Mouse (Mus musculus) left cerebral cortex, adult 11 months (tissue): ENCODE data around the gene Tigar.

ENCODE experiments used
- DNase-seq: peaks from one replicate; pipeline ENCODE4 v3.0.0; 2022; ENCODE audit warnings: low spot score

Gene Tigar

DNA sequence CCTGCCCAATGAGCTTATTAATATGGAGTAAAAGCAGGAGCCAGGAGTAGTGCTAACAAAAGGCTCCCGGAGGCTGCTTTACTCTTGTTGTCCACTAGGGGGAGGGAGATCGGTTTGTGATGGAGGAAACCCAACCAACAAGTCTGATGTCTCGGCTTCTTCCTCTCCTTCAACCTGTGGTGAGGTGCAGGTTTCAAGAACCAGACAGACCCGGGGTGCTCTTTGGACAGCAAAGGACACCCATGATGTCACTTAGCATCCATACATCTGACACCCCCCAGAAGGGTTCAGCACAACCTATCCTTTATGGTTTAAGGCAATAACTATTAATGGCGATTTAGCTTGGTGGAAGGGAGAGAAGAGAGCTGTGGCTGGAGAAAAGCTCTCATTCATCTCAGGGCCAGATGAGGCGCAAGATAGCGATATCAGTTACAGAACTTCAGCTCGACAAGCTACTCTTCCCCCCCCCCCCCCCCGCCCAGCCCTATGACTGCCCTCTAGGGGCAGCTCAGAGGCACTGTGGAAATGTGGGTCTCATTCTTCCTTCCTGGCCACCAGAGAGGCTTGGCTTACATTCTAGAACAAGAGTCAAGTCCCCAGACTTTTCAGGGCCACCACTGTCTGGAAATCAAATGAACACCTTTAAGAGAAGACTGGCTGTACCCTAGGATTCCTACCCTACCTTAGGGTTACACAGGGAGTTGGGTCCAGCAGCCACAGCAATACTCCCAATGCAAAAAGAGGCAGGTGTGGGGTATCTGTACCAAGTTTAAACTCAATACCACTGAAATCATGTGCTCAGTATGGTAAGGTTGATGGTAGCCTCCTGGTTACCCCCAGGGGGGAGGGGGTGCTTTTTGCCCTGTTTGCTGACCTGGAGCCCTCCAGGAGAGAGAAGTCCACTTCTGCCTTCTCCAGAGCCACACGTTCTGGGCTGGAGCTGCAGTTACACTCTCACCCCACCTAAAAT is 33.1 kb upstream of the Tigar start:
- DNase-seq: no peak

DNA sequence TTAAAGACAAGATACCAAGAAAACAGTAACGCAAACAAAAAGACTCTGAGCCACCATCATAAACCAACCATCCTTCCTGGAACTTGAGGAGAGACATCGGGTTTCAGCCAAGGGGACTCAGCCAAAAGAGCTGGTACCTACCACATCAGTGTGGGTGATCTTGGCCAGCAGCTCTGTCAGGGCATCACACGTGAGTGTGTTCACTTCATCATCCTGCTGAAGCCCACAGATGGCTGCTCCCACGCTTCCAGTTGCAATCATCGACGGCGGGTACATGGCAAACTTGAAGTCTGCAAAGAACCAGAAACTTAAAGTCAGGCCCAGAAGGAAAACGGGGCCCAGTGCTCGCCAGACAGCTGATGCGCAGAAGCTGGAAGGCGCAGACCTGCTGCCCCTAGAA is 29.6 kb upstream of the Tigar start:
- DNase-seq: no peak

DNA sequence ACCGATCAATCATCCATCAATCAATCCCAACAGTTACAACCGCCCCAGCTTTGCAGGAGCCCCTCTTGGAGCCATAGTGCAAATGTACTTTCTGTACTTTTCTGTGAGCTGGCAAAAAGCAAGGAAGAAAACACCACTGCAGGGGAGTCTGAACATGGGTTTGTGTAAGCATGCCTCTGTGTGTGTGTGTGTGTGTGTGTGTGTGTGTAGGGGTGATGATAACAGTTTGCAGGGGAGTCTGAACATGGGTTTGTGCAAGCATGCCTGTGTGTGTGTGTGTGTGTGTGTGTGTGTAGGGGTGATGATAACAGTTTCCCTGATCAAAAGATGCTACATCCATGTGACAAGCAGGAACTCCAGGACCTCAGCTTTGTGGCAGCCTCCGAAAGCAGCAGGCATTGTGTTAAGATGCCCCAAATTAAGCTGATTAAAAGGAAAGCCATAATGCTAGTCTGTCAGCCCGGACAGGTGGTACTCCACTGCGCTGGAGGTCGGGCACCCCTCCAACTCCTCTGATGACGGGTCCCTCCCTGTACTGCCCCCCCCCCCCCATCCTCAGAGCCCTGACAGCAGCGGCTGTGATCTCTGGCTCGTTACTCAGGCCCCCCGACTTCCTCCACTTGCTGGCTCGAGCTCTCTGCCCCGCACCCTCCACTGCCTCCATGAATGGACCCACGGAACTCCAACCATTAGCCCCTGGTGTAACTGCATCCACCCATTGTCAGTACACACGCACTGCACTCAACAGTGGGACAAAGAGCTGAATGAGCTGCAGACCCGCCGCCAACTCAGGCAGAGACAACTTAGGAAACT is 24.3 kb upstream of the Tigar start:
- no peak for DNase-seq

DNA sequence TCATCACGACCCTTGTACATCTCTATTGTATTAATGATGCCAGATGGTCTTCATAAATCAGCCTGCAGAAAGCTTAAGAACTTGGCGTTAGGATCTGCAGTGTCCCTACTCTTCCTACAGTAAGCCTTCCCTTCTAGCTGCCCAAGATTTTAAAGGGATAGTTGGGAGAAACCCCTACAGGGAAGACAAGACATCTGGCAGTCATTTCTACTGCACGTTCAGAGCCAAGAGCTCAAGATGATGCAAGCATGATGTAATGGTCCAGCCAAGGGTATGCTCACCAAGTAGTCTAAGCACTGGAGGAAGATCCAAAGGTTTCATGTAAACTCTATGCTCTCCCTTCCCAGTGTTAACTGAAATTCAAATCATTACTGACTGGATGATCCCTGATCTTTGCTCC is 23.4 kb upstream of the Tigar start:
- no peak for DNase-seq

DNA sequence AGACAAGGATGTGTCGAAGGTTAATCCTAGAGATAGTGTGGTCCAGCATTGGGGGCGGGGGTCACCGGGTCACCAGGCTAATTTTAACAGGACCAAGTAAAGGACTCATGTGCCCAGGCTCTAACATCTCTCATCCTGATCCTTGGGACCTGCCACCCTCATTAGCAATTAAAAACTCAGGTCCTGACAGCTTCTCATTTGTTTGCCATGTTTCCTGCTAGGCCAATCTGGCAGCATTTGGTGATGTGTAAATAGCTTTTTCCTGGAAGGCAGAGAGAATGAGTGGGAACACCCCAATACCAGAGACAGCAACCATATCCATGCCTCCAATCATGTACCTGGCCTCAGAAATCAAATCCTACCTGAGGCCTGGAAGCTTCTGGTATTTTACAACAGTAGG is 22.6 kb upstream of the Tigar start:
- no peak for DNase-seq

DNA sequence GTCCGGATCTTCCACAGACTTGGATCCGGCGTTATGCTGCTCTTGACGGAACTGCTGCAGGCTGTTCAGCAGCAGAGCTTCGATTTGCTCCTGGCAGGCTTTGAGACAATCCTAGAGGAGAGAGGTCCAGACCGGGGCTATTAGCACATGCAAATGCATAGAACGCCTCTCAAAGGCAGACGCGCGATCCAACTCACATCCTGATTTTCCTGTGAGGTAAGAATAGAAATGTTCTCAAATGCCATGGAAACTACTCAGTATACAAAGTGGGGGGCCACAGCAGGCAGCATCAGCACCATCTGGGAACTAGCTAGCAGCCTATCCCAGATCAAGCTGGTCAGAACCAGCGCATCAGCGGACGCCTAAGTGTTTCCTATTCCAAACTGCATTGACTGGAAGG is 21.0 kb upstream of the Tigar start:
- DNase-seq: no peak

DNA sequence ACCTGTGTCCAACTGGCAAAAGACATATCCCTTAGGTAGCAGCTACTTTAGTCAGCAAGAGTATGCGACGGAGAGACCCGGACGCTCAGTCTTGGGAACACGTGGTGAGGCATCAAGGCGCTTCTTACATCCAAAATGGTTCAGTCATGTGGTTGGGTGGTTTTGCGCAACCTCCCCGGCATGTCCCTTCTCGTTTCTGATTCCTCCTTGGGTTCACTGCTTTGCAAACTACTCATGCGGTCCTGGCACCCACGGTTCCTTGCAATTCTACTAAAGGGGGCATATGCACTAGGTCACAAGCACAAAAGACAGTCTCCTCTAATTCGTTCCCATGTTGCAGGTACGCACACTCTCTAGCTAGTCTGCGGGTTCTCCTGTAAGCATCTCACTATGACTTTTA is 20.3 kb upstream of the Tigar start:
- DNase-seq: no peak

DNA sequence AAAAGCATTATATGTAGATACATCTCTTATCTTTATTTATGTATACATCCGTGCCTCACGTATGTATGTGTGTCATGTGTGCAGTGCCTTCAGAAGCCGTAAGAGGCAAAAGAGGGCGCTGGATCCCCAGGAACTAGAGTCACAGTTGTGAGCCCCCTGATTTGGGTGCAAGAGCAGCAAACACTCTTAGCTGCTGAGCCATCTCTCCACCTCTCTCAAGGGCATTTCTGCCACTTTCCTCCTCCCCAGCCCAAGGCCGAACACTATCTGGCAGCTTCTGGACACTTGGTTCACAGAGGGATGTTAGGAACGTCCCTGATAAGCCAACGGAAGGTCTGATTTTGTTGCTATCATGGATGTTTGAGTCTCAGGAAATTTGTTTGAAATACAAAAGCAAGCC is 14.1 kb upstream of the Tigar start:
- no peak for DNase-seq

DNA sequence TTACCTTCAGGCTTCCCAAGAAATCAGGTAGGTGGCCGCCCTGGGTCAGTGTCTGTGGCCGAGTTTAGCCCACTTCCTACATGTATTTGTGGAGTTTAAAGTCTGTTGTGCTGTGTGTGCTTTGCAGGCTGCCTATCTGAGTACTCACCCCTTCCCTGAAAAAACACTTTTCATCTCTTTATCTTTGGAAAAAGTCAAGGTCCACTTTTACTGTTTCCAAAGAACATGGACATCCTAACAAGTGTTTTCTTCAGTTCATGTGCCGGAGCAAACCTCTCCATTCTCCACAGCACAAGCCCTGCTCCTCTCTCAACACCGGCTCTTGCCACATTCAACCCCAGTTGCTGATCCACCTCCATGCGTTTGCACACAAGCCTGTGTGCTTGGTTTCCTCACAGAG is 13.6 kb upstream of the Tigar start:
- DNase-seq: no peak

DNA sequence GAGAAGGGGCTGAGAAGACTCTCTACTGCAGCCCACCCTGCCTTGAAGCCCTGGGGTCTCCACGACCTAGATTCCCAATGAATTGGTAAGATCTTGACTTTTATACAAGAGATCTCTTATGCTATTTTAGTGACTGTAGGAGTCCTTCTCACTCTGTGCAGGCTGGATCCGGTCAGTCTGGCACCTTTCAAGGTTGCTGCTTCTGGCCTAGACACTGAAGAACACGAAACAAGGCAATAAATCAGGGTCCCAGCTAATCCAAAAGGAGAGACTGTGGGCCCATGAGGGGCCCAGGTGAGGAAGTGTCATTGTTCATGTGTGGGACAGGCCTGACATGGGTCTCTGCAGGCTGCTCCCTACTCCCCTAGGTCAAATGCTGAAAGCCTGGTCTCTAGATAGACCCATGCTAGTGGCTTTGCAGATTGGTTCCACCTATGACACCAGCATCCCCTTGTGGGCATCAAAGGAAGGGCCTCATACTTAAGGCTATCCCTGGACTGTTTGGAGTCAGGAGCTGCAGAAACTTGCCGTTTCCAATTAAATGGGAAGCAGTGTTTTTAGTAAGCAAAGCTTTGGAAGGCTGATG is 13.0 kb upstream of the Tigar start:
- DNase-seq: no peak

DNA sequence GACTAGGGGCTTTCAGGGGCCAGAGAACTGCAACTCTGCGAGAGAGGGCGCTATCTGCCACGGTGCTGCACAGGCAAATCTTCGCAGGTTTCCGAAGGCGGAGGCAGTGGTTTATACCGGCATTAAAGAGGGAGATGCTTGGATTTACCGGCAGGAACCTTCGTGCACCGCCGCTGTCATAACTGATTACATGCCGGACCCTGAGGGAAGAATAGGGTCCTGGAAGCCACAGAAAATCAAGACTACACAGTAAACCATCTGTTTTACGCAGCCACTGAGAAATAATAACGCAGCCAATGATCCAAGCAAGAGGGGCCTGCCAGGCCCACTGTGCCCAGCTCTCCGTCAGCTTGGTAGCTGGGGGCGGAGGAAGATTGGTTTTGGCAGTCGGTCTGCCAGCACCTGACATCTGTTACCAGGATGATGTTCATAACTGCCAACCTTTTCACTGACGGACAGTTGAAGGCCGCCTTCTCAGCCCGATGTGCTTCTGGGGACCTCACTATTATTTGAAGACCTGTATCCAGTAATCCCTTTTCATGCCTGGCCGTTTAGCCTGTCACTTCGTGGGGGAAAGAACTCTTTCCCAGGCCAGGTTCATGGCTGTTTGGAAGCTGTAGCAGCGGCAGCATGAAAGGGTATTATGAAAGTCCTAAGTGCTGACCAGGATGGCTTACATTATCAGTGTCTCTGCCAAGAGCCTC is 5.5 kb upstream of the Tigar start:
- DNase-seq: no peak

DNA sequence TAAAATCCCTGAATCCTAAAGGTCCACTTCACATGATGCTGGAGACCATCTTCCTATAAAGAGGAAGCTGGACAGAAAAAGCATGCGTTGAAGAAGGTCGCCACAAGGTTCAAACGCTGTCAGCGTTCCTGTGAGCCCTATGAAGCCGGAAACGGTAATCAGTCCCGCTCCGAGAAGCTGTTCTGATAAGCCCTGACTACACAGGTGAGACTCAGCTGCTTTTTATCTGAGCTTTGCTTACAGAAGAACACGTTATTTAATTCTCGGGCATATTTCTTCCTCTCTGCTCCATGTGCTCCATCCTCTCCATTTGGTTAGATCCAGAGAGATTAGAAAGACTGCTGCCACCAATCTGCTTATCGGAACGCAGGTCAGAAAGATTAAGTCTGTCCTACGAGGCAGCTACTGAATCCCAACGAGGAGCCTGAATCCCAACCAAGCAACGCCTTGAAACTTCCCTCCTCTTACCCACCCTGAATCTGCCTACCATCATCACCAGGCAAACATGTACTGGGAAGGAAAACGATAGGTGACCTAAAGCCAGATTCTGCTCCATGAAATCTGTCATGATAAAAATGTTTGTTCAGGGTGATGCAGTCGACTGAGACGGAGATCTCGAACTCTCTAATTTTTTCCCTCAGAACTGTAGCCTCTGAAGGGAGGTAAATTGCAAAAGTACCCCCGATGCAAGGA is 843 bp downstream of the Tigar start:
- DNase-seq: no peak

DNA sequence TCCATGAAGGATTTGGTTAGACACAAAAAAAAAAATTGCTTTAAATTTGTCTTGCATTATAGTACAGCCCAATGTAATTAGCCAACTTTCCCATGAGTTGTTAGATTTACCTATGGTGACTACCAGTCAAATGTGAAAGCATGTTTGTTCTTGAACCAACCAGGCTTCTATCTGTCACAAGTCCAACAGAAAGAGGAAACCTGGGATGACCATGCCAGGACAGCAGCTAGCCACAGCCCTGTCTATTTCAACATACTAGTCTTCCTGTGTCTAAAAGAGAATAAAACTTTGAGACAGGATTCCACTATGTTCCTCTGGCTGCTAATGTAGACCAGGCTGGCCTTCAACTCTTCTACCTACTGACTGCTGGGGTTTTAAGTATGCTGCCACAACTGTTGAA is 1.9 kb downstream of the Tigar start:
- DNase-seq: no peak

DNA sequence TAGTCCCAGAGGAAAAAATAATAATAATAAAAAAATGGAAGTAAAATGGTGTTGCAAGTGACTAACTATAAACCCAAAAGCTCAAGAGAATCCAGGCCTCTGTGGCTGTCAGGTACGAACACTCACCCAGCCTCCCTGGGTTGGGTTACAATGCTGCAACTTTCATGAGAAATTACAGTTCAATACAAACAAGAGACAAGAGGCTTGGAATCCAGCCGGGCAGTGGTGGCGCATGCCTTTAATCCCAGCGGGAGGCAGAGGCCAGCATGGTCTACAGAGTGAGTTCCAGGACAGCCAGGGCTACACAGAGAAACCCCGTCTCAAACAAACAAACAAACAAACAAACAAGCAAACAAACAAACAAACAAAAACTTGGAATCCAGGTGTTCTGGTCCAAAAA is 2.6 kb downstream of the Tigar start:
- no peak for DNase-seq

DNA sequence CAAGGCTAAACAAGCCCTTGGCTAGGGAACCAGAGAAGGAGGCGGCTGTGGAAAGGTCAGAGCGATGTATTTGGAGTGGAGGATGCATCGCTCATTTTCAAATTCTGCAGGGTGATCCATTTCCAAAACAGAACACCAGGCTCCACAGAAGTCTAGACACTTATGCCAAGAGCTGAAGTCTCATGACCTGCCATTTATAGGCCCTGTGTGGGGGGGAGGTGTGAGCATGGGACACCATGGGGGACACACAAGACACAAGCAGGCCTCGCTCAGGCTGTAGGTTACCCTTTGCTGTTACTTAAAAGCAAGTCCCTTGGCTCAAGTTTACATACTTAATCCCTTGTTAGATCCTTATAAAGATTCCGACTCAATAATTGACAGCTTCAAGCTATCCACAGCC is 3.2 kb downstream of the Tigar start:
- no peak for DNase-seq

DNA sequence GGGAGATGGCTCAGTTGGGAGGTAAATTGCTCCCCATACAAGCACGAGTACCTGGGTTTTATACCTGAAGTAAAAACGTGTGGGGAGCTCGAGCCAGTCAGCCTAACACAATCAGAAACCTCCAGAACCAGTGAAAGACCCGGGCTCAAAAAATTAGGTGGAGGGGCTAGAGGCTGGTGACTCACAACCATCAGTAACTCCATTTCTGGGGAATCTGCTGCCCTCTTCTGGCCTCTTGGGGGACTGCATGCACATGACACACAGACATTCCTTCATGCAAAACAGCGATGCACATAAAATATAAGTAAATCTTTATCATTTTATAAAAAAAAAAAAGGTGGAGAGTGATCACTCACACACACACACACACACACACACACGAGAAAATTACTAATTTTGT is 4.2 kb downstream of the Tigar start:
- no peak for DNase-seq

DNA sequence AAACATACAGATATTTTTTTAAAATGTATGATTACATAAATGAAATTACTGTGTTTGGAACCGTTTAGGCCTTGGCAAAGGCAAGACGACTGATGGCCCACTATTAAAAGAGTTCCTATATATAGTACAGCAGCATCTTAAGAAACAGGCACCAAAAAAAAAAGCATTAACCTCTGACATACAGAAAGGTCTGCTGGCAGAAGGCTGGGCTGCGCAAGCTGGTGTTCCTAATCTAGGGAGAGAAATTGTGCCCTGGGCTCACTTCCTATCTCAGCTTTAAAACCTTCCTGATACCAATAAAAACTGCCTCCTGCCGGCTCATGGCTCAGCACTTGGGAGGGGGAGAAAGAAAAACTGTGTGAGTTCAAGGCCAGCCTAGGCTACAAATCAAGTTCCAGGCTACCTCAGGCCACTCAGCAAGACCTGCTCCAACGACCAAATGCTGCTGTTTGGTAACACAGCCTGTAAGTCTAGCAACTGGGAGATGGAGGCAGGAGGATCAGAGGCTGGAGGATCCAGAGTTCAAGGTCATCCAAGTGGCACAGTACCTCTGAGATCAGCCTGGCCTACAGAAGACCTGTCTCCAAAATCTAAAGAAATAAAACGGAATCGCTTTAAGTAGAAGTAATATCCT is 4.8 kb downstream of the Tigar start:
- DNase-seq: no peak

DNA sequence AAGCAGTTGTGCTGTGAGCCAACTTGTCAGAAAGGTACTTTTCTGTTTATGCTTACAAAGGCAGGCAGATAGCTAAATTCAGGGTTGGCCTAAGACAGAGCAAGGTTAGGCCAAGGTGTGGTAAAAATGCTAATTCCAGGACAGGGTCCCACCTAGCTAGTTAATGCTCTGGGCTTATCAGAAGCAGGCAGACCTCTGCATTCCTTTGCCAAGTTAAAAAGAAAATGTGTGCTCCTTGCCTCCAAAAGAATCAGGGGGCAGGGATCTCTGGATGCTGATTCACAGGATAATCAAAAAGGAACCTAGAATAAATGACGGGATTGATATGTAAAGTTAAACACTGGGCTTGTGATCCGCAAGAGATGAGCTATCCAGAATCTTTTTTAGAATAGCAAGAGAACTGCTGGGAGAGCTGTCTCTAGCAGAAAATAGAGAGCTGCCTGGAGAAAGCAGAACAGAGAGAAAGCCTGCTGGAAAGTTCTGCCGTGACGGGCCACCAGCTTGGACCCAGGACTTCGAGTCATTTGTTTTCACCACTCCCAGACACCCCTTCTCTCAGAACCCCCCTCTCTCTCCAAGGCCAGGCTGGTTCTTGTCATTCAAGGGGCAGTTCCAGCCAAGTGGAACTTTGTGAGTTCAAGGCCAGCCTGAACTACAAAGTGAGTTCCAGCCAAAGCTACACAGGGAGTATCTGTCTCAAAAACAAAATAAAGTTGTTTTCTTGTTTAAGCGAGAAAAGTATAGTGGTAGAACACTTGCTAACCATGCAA is 5.7 kb downstream of the Tigar start:
- DNase-seq: no peak

DNA sequence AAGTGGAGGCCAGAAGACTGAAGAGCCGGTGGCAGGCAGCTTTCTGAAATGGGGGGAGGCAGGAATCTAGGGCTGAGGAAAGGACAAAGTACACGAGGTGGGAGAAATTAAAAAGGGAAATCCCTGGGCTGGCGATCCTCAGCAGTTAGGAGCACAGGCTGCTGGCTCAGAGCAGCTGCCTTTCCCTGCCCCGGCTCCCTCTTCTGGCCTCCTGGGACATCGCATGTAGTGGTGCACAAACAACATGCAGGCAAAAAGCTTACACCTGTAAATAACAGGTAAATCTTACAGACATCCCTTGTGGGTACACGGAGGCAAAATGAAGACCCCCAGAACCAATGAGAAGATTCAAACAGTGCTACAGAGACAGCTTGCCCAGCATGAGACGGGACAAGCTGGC is 14.8 kb downstream of the Tigar start:
- no peak for DNase-seq

DNA sequence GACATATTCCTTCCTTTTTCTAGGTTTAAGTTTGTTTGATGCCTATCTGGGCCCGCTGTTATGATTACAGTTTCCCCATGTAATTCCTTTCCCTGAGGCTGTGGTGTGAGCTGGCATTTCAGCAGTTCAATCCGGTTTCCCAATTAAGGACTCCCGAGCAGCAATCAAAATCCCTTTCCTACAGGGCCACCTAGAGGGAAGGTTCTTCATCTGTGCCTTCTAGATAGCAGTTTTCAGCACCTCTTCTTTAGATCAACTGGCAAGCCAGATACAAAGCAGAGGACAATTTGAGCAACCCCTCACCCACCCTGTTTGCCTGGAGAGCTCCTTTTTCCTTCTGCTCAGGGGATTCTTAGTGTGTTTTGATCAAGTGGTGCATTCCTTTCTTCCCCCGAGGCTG is 22.6 kb downstream of the Tigar start:
- peak; percentile 59 for DNase-seq
